Mouse (Mus musculus): ENCODE results near the gene Acad11. TPM values are rescaled to one million over a fixed set of nuclear protein-coding genes. Genes with fewer than 3 reads are reported as not detected.

Acad11 gene
- polyA plus RNA-seq, 1 experiment = 5.5 TPM

DNA sequence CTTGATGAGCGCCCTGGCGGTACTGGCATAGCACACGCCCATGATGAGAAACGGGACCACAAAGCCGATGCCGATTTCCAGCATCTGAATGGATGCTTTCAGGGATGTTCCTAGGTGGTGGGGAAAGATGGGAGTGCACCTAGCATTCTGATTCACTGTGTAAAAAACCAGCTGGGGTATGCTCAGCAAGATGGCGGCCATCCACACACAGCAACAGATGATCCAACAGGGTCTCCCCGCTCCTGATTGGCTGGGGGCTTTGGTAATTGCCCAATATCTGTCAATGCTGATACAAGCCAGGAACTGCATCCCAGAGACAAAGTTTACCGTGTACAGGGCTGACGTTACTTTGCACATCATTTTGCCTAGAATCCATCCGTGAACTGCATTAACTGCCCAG, 35.9 kb downstream of the Acad11 start:
- H3K27ac ChIP-seq (ENCODE audit: insufficient read depth, low read length) = no peak overlapping the region
- no peaks in the 10 kb centered on the region for H3K4me1 ChIP-seq (ENCODE audit: control insufficient read depth, insufficient read depth, insufficient read length)
- 96% methylated on average over 11 of the region's 11 CpGs for WGBS
- no peaks in the 10 kb centered on the region for H3K27me3 ChIP-seq (ENCODE audit: control insufficient read depth, insufficient read depth, low read length)
- TF ChIP-seq CTCF (IDR thresholded peaks at IDR 0.05; ENCODE audit: extremely low read depth, insufficient read depth, insufficient read length, insufficient replicate concordance) (no peak), POLR2A (IDR thresholded peaks at IDR 0.05; ENCODE audit: low read depth, low read length) (no peak)
- no peaks in the 10 kb centered on the region for H3K36me3 ChIP-seq (ENCODE audit: control insufficient read depth, insufficient read depth, low read length)
- peak in 1 of 2 experiments; percentile 7 for DNase-seq (ENCODE audit: low read depth in 1 of 2, low spot score in 2 of 2)
- H3K4me3 ChIP-seq (ENCODE audit: extremely low read depth, insufficient read depth, insufficient read length) = no peak overlapping the region

DNA sequence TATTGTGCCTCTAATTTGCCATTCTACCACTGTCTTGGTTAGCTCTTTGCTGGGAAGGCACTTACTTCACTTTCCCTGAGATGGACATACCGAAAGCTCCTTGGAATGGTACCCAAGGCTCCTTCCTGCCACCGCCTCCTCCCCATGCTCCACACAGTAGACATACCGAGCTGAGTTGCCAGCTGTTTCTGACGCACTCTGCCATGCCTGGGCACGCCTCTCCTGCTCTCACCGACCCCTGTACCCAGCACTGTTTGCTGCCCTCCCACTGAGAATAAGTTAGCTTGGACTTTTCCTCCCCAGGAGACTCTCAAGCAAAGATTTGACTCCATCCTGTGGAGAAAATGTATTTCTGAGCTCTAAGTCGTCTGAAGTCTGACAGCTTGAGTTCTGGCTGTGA, 37.6 kb downstream of the Acad11 start:
- Histone ChIP-seq H3K27me3 (ENCODE audit: control insufficient read depth, insufficient read depth, low read length) (no peaks in the 10 kb centered on the region), H3K27ac (ENCODE audit: insufficient read depth, low read length) (no peak overlapping the region), H3K4me3 (ENCODE audit: extremely low read depth, insufficient read depth, insufficient read length) (no peak overlapping the region; the same call in 1 of the 2 replicates), H3K36me3 (ENCODE audit: control insufficient read depth, insufficient read depth, low read length) (no peaks in the 10 kb centered on the region), H3K4me1 (ENCODE audit: control insufficient read depth, insufficient read depth, insufficient read length) (no peaks in the 10 kb centered on the region)
- 72% methylated on average over 7 of the region's 7 CpGs for WGBS
- TF ChIP-seq CTCF (IDR thresholded peaks at IDR 0.05; ENCODE audit: extremely low read depth, insufficient read depth, insufficient read length, insufficient replicate concordance) = no peak
- TF ChIP-seq POLR2A (IDR thresholded peaks at IDR 0.05; ENCODE audit: low read depth, low read length) = no peak
- DNase-seq (ENCODE audit: low read depth in 1 of 2, low spot score in 2 of 2) = no peak

- no peak overlapping the region for H3K4me3 ChIP-seq (ENCODE audit: extremely low read depth, insufficient read depth, insufficient read length)
- no peaks in the 10 kb centered on the region for H3K4me1 ChIP-seq (ENCODE audit: control insufficient read depth, insufficient read depth, insufficient read length)
- no peak overlapping the region for H3K27ac ChIP-seq (ENCODE audit: insufficient read depth, low read length)
- WGBS = 45% methylated on average over 3 of the region's 3 CpGs
- H3K36me3 ChIP-seq (ENCODE audit: control insufficient read depth, insufficient read depth, low read length) = no peaks in the 10 kb centered on the region
- TF ChIP-seq POLR2A (IDR thresholded peaks at IDR 0.05; ENCODE audit: low read depth, low read length) (no peak), CTCF (IDR thresholded peaks at IDR 0.05; ENCODE audit: extremely low read depth, insufficient read depth, insufficient read length, insufficient replicate concordance) (no peak)
- no peaks in the 10 kb centered on the region for H3K27me3 ChIP-seq (ENCODE audit: control insufficient read depth, insufficient read depth, low read length)
- DNase-seq (ENCODE audit: low read depth in 1 of 2, low spot score in 2 of 2) = no peak
These were observed 38.3 kb downstream of the Acad11 start for GRCm38 (mm10) chr9:104101458-104101857.

GRCm38 (mm10) chr9:104102301-104102700, 39.1 kb downstream of the Acad11 start:
- Histone ChIP-seq H3K36me3 (ENCODE audit: control insufficient read depth, insufficient read depth, low read length) (no peaks in the 10 kb centered on the region), H3K4me1 (ENCODE audit: control insufficient read depth, insufficient read depth, insufficient read length) (no peaks in the 10 kb centered on the region), H3K27me3 (ENCODE audit: control insufficient read depth, insufficient read depth, low read length) (no peaks in the 10 kb centered on the region), H3K4me3 (ENCODE audit: extremely low read depth, insufficient read depth, insufficient read length) (no peak overlapping the region), H3K27ac (ENCODE audit: insufficient read depth, low read length) (no peak overlapping the region)
- DNase-seq (ENCODE audit: low read depth in 1 of 2, low spot score in 2 of 2) = no peak
- WGBS = 88% methylated on average over 6 of the region's 6 CpGs
- TF ChIP-seq POLR2A (IDR thresholded peaks at IDR 0.05; ENCODE audit: low read depth, low read length) = no peak

DNA sequence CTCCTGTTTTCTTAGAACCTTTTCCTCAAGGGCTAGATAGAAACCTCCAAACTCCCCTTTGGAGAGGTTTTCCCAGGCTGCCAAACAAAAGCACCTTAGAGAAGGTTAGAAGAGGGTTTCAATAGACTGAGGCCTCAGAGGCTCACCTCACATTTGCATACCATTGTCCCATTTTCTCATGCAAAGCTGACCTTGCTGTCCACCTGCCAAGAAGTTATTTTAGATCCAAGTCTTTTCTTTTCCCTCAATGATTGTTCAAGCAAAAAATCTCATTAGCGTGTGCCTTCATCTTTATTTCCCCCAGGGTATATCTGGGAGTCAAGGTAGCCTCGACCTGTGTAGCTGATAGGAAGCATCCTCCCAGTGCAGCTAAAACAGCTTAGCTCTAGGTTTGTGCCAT, 39.7 kb downstream of the Acad11 start:
- DNase-seq (ENCODE audit: low read depth in 1 of 2, low spot score in 2 of 2) = no peak
- Histone ChIP-seq H3K27ac (ENCODE audit: insufficient read depth, low read length) (no peak overlapping the region), H3K27me3 (ENCODE audit: control insufficient read depth, insufficient read depth, low read length) (no peaks in the 10 kb centered on the region), H3K36me3 (ENCODE audit: control insufficient read depth, insufficient read depth, low read length) (no peaks in the 10 kb centered on the region), H3K4me3 (ENCODE audit: extremely low read depth, insufficient read depth, insufficient read length) (no peak overlapping the region), H3K4me1 (ENCODE audit: control insufficient read depth, insufficient read depth, insufficient read length) (no peaks in the 10 kb centered on the region)
- TF ChIP-seq CTCF (IDR thresholded peaks at IDR 0.05; ENCODE audit: extremely low read depth, insufficient read depth, insufficient read length, insufficient replicate concordance) = no peak
- no peak for TF ChIP-seq POLR2A (IDR thresholded peaks at IDR 0.05; ENCODE audit: low read depth, low read length)
- 68% methylated on average over 2 of the region's 2 CpGs for WGBS

DNA sequence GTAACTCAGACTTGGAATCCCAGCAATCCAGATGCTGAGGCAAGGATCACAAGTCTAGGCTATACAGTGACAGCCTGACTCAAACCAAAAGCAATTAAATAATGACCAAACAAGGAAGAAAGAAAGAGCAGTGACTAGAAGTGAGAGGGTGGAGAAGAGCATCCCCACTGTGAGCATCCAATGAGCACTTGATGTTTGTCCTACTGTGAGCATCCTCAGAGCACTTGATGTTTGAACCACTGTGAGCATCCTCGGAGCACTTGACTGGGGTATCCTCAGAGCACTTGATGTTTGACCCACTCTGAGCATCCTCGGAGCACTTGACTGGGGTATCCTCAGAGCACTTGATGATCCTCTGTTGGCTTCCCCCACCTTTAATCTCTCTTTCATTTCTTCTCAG, 41.8 kb downstream of the Acad11 start:
- H3K27me3 ChIP-seq (ENCODE audit: control insufficient read depth, insufficient read depth, low read length) = no peaks in the 10 kb centered on the region
- WGBS = 93% methylated on average over 2 of the region's 2 CpGs
- H3K27ac ChIP-seq (ENCODE audit: insufficient read depth, low read length) = no peak overlapping the region
- H3K4me3 ChIP-seq (ENCODE audit: extremely low read depth, insufficient read depth, insufficient read length) = no peak overlapping the region
- H3K4me1 ChIP-seq (ENCODE audit: control insufficient read depth, insufficient read depth, insufficient read length) = no peaks in the 10 kb centered on the region
- no peak for DNase-seq (ENCODE audit: low read depth in 1 of 2, low spot score in 2 of 2)
- no peak for TF ChIP-seq POLR2A (IDR thresholded peaks at IDR 0.05; ENCODE audit: low read depth, low read length)
- no peak for TF ChIP-seq CTCF (IDR thresholded peaks at IDR 0.05; ENCODE audit: extremely low read depth, insufficient read depth, insufficient read length, insufficient replicate concordance)
- no peaks in the 10 kb centered on the region for H3K36me3 ChIP-seq (ENCODE audit: control insufficient read depth, insufficient read depth, low read length)

DNA sequence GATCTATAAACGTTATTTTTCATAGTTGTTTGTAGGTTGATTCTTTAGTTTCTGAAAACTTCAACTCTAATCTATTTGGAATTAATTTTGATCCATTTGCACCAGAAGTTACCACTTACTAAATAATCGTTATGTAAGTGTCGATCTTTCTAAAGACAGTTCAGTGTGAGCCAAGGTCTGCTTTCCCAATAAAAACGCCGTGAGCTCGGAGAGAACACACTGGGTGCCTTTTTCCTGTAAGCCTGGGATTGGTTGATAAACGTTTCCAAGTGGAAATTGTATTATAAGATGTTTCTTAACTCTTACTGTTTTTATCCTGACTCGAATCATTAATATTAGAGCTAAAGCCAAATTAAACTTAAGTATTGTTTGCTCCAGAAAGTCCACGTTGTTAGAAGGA, 43.8 kb downstream of the Acad11 start:
- no peaks in the 10 kb centered on the region for H3K36me3 ChIP-seq (ENCODE audit: control insufficient read depth, insufficient read depth, low read length)
- H3K4me1 ChIP-seq (ENCODE audit: control insufficient read depth, insufficient read depth, insufficient read length) = no peaks in the 10 kb centered on the region
- 89% methylated on average over 9 of the region's 9 CpGs for WGBS
- DNase-seq (ENCODE audit: low read depth in 1 of 2, low spot score in 2 of 2) = no peak
- TF ChIP-seq POLR2A (IDR thresholded peaks at IDR 0.05; ENCODE audit: low read depth, low read length) (no peak), CTCF (IDR thresholded peaks at IDR 0.05; ENCODE audit: extremely low read depth, insufficient read depth, insufficient read length, insufficient replicate concordance) (no peak)
- H3K4me3 ChIP-seq (ENCODE audit: extremely low read depth, insufficient read depth, insufficient read length) = no peak overlapping the region
- no peaks in the 10 kb centered on the region for H3K27me3 ChIP-seq (ENCODE audit: control insufficient read depth, insufficient read depth, low read length)
- no peak overlapping the region for H3K27ac ChIP-seq (ENCODE audit: insufficient read depth, low read length)
